Mouse (Mus musculus) forebrain, embryonic 15.5 days (tissue): ENCODE data around the gene Vwa3b. TPM values are rescaled to one million over a fixed set of nuclear protein-coding genes. Genes with fewer than 3 reads are reported as not detected.
A peak's percentile ranks its signal among the peaks of the same experiment; 100 is the strongest.

ENCODE experiments used
- ATAC-seq: fragments of 200-750 bp; cut with Nextera tagmentation; replicated peaks from 2 replicates; pipeline ENCODE4 v1.8.0; 2017; ENCODE audit warnings: mild to moderate bottlenecking, moderate TSS enrichment, moderate library complexity
- H3K27ac ChIP-seq: fragments of 300-500 bp; sonication (generic); replicated peaks from 2 replicates; pipeline ENCODE4 v1.5.1; 2015; ENCODE audit warnings: mild to moderate bottlenecking, inconsistent platforms
- H3K27me3 ChIP-seq: fragments of 300-500 bp; sonication (generic); 2 replicates; pipeline ENCODE4 v1.6.1; 2015; ENCODE audit warnings: inconsistent platforms
- H3K36me3 ChIP-seq: fragments of 300-500 bp; sonication (generic); 2 replicates; pipeline ENCODE4 v1.6.1; 2015; ENCODE audit warnings: mild to moderate bottlenecking, inconsistent platforms
- H3K4me1 ChIP-seq: fragments of 300-500 bp; sonication (generic); 2 replicates; pipeline ENCODE4 v1.6.1; 2015; ENCODE audit warnings: inconsistent platforms
- H3K4me2 ChIP-seq: fragments of 300-500 bp; sonication (generic); replicated peaks from 2 replicates; pipeline ENCODE4 v1.6.1; 2015; ENCODE audit warnings: mild to moderate bottlenecking, inconsistent platforms
- H3K4me3 ChIP-seq: fragments of 300-500 bp; sonication (generic); 2 replicates; pipeline ENCODE4 v1.5.1; 2015; ENCODE audit warnings: mild to moderate bottlenecking, inconsistent platforms
- H3K9ac ChIP-seq: fragments of 300-500 bp; sonication (generic); replicated peaks from 2 replicates; pipeline ENCODE4 v1.6.1; 2015; ENCODE audit warnings: mild to moderate bottlenecking, inconsistent platforms
- H3K9me3 ChIP-seq: fragments of 300-500 bp; sonication (generic); 2 replicates; pipeline ENCODE4 v1.6.1; 2016; ENCODE audit warnings: inconsistent platforms
- WGBS: fragments of 180-500 bp; shearing (Covaris S2); methylation state at CpG from one replicate; pipeline ENCODE4 v1.1.7; 2015; ENCODE audit warnings: mixed read lengths; 5-methylcytosine and 5-hydroxymethylcytosine counted together
- polyA plus RNA-seq: library from polyadenylated mRNA; unstranded; fragments of >200 nt; fragmentation: Nextera tagmentation; extraction: Ambion mirVana; gene quantifications from 2 replicates; pipeline ENCODE4 v1.2.1, GENCODE M21; 2015

The Vwa3b gene
- polyA plus RNA-seq, 1 experiment from 2014 or later = 1.4 TPM

GRCm38 (mm10) chr1:37077955-37078549, 51.7 kb downstream of the Vwa3b start:
- H3K27me3 ChIP-seq = no peaks in the 10 kb centered on the region
- H3K4me1 ChIP-seq = peaks cover 30% of the 10 kb centered on the region
- H3K4me2 ChIP-seq = peak overlapping the region; percentile 25
- H3K27ac ChIP-seq = no peak overlapping the region
- peak; percentile 55; the same call in 1 of the 2 replicates for ATAC-seq
- H3K9ac ChIP-seq = no peak overlapping the region
- H3K9me3 ChIP-seq = no peaks in the 10 kb centered on the region
- WGBS = 36% methylated on average over 14 of the region's 14 CpGs
- no peak overlapping the region for H3K4me3 ChIP-seq
- H3K36me3 ChIP-seq = no peaks in the 10 kb centered on the region

DNA sequence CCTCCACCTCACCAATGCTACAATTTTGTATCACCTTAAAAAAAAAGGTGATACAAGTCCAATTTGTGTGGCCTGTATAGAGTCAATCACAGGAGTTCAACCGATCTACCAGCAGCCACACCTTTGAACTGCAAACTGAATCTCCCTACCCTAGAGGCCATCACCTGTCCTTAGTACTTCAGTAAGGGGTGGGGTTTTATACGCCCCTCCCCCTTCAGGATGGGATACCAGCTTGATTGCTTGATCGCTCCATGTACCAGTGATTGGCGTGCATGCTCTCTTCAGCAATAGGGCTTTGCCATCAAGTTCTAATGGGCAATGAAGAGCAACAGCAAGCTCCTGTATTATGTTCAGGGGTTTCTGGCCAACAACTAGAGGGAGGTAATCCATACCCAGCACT, 54.0 kb downstream of the Vwa3b start:
- ATAC-seq = no peak
- H3K36me3 ChIP-seq = no peaks in the 10 kb centered on the region
- WGBS = 87% methylated on average over 4 of the region's 4 CpGs
- H3K9me3 ChIP-seq = no peaks in the 10 kb centered on the region
- no peak overlapping the region for H3K27ac ChIP-seq
- H3K4me1 ChIP-seq = peaks cover 30% of the 10 kb centered on the region
- H3K27me3 ChIP-seq = no peaks in the 10 kb centered on the region
- no peak overlapping the region for H3K4me2 ChIP-seq
- no peak overlapping the region for H3K4me3 ChIP-seq
- H3K9ac ChIP-seq = no peak overlapping the region

- peak; percentile 75 for ATAC-seq
- H3K4me2 ChIP-seq = peak overlapping the region; percentile 23; the same call in 1 of the 2 replicates
- H3K36me3 ChIP-seq = no peaks in the 10 kb centered on the region
- H3K27ac ChIP-seq = peak overlapping the region; percentile 17
- H3K4me3 ChIP-seq = no peak overlapping the region
- H3K4me1 ChIP-seq = peaks cover 30% of the 10 kb centered on the region
- H3K9me3 ChIP-seq = no peaks in the 10 kb centered on the region
- WGBS = 21% methylated on average over 12 of the region's 12 CpGs
- H3K9ac ChIP-seq = no peak overlapping the region
- no peaks in the 10 kb centered on the region for H3K27me3 ChIP-seq
Measured at GRCm38 (mm10) chr1:37081376-37082214, 55.2 kb downstream of the Vwa3b start.

- no peak overlapping the region for H3K4me3 ChIP-seq
- no peaks in the 10 kb centered on the region for H3K9me3 ChIP-seq
- peaks cover 29% of the 10 kb centered on the region for H3K4me1 ChIP-seq
- no peak overlapping the region for H3K9ac ChIP-seq
- H3K36me3 ChIP-seq = no peaks in the 10 kb centered on the region
- 85% methylated on average over 2 of the region's 2 CpGs for WGBS
- no peak for ATAC-seq
- H3K4me2 ChIP-seq = no peak overlapping the region
- H3K27ac ChIP-seq = no peak overlapping the region
- no peaks in the 10 kb centered on the region for H3K27me3 ChIP-seq
Measured at GRCm38 (mm10) chr1:37082215-37082464, 55.7 kb downstream of the Vwa3b start.

DNA sequence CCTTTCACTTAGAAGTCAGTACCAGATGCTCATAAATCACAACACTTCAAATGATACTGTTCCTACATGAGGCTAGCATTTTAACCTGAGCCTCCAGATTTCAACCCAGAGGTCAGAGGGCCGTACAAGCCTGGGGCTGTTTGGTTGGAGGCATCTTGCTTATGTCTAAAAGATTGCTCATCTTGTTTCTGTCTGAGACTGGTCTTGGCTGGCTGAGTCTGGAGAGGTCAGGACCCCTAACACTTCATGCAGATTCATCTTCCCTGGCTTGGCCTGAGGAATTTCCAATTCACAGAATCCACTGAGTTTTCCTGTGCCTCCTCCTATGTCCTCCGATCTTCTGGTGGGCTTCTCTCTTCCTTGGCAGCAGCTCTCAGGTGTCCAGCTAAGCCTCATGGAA, 57.7 kb downstream of the Vwa3b start:
- H3K36me3 ChIP-seq = no peaks in the 10 kb centered on the region
- no peak overlapping the region for H3K9ac ChIP-seq
- H3K4me1 ChIP-seq = peaks cover 15% of the 10 kb centered on the region
- H3K27ac ChIP-seq = no peak overlapping the region
- ATAC-seq = no peak
- 84% methylated on average over 2 of the region's 2 CpGs for WGBS
- no peaks in the 10 kb centered on the region for H3K9me3 ChIP-seq
- no peaks in the 10 kb centered on the region for H3K27me3 ChIP-seq
- H3K4me2 ChIP-seq = no peak overlapping the region
- H3K4me3 ChIP-seq = no peak overlapping the region

DNA sequence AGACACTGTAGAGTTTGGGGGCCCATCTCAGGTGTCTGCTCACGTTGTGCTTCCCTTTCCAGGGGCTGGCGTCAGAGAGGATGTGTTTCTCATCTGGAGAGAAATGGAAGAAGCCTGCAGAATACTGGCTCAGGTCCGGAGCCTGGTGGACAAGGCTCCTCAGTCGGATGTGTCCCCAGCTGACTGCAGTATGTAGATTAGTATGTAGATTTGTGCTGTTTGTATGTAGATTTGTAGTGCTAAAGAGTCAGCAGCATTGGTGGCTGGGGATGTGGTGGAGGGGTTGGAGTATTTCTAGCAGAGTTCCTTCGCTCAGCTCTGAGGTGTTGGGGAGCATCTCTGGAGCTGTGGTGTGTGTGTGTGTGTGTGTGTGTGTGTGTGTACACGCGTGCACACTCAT, 58.8 kb downstream of the Vwa3b start:
- WGBS = 65% methylated on average over 7 of the region's 7 CpGs
- H3K9me3 ChIP-seq = no peaks in the 10 kb centered on the region
- no peak for ATAC-seq

GRCm38 (mm10) chr1:37089191-37089590, 62.8 kb downstream of the Vwa3b start:
- no peak for ATAC-seq
- Histone ChIP-seq H3K9ac (no peak overlapping the region), H3K27ac (no peak overlapping the region), H3K4me1 (no peaks in the 10 kb centered on the region), H3K27me3 (no peaks in the 10 kb centered on the region), H3K9me3 (no peaks in the 10 kb centered on the region), H3K4me3 (no peak overlapping the region), H3K4me2 (no peak overlapping the region), H3K36me3 (no peaks in the 10 kb centered on the region)
- WGBS = 79% methylated on average over 5 of the region's 5 CpGs

More for the DNA sequence above, 58.8 kb downstream of the Vwa3b start:
- Histone ChIP-seq H3K27me3 (no peaks in the 10 kb centered on the region), H3K4me1 (peaks cover 15% of the 10 kb centered on the region), H3K36me3 (no peaks in the 10 kb centered on the region), H3K27ac (no peak overlapping the region), H3K9ac (no peak overlapping the region), H3K4me3 (no peak overlapping the region), H3K4me2 (no peak overlapping the region)

- ATAC-seq = peak; percentile 91
- no peaks in the 10 kb centered on the region for H3K9me3 ChIP-seq
- no peak overlapping the region for H3K4me3 ChIP-seq
- WGBS = 10% methylated on average over 17 of the region's 17 CpGs
- peak overlapping the region; percentile 89 for H3K27ac ChIP-seq
- H3K36me3 ChIP-seq = no peaks in the 10 kb centered on the region
- H3K27me3 ChIP-seq = no peaks in the 10 kb centered on the region
- H3K4me1 ChIP-seq = peaks cover 23% of the 10 kb centered on the region
- H3K4me2 ChIP-seq = peak overlapping the region; percentile 31
- no peak overlapping the region for H3K9ac ChIP-seq
Measured at GRCm38 (mm10) chr1:37097382-37098093, 71.1 kb downstream of the Vwa3b start.

- Histone ChIP-seq H3K27ac (peak overlapping the region; percentile 89), H3K36me3 (no peaks in the 10 kb centered on the region), H3K27me3 (no peaks in the 10 kb centered on the region), H3K4me3 (no peak overlapping the region), H3K4me2 (peak overlapping the region; percentile 31; the same call in 1 of the 2 replicates), H3K4me1 (peaks cover 23% of the 10 kb centered on the region), H3K9ac (no peak overlapping the region), H3K9me3 (no peaks in the 10 kb centered on the region)
- 43% methylated on average over 4 of the region's 4 CpGs for WGBS
- ATAC-seq = peak; percentile 30
Measured at GRCm38 (mm10) chr1:37098094-37098555, 71.7 kb downstream of the Vwa3b start.

DNA sequence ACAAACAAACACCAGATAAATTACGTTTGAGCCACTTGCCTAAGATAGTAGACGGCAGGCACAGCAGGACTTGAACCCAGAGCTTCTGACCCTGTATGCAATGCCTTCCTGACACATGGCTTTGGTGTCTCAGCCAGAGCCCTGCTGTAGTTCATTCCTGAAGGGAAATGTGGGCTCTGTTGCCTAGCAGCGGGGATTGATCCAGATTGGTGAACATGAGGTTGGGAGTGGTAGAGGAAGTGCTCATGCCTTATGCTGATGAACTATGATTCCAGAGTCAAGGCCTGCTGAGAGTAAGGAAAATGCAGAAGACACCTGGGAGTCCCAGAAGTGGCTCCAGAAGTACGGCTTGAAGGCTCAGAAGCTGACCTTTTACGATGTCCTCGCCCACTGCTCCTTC, 74.0 kb downstream of the Vwa3b start:
- Histone ChIP-seq H3K9ac (no peak overlapping the region), H3K27me3 (no peaks in the 10 kb centered on the region), H3K27ac (no peak overlapping the region), H3K4me3 (no peak overlapping the region), H3K9me3 (no peaks in the 10 kb centered on the region), H3K36me3 (no peaks in the 10 kb centered on the region), H3K4me1 (peaks cover 33% of the 10 kb centered on the region), H3K4me2 (no peak overlapping the region)
- 93% methylated on average over 6 of the region's 6 CpGs for WGBS
- ATAC-seq = no peak

DNA sequence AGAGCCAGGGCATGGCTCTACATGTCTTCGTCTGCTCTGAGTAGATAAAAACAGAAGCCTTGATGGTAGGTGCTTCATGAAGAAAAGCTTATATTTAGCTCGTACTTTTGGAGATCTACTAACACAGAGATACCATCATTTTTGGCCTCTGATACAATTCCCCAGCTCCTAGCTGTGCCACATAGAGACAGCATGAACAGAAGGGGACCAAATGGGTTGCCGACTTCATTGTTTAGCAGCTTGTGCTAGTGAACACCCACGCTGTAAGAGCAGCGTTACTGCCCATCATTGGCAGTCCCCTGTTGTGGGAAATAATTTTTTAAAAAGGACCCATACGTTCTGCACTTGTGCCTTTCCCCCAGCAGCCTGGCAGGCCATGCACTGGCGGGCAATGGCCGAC, 74.6 kb downstream of the Vwa3b start:
- no peak for ATAC-seq
- WGBS = 75% methylated on average over 8 of the region's 8 CpGs
- no peak overlapping the region for H3K4me3 ChIP-seq
- no peaks in the 10 kb centered on the region for H3K27me3 ChIP-seq
- H3K4me1 ChIP-seq = peaks cover 34% of the 10 kb centered on the region
- no peaks in the 10 kb centered on the region for H3K9me3 ChIP-seq
- H3K4me2 ChIP-seq = no peak overlapping the region
- H3K9ac ChIP-seq = no peak overlapping the region
- H3K27ac ChIP-seq = 0 out of 2 replicates have a peak overlapping the region, but pooled peaks have one; percentile 4
- H3K36me3 ChIP-seq = no peaks in the 10 kb centered on the region

GRCm38 (mm10) chr1:37101717-37102116, 75.3 kb downstream of the Vwa3b start:
- no peak for ATAC-seq
- Histone ChIP-seq H3K27ac (no peak overlapping the region), H3K36me3 (no peaks in the 10 kb centered on the region), H3K9me3 (no peaks in the 10 kb centered on the region), H3K4me3 (no peak overlapping the region), H3K27me3 (no peaks in the 10 kb centered on the region), H3K9ac (no peak overlapping the region), H3K4me2 (no peak overlapping the region), H3K4me1 (peaks cover 27% of the 10 kb centered on the region)
- WGBS = 24% methylated on average over 2 of the region's 2 CpGs
